Mouse (Mus musculus) liver, adult (tissue): Measurements from ENCODE around the gene Nadk.

Source experiments
- GATA4 ChIP-seq: IDR thresholded peaks from 2 replicates; pipeline ENCODE4 v1.6.1; 2014; ENCODE audit warnings: mild to moderate bottlenecking, low read length; ENCODE audit not compliant: insufficient replicate concordance

Gene Nadk

DNA sequence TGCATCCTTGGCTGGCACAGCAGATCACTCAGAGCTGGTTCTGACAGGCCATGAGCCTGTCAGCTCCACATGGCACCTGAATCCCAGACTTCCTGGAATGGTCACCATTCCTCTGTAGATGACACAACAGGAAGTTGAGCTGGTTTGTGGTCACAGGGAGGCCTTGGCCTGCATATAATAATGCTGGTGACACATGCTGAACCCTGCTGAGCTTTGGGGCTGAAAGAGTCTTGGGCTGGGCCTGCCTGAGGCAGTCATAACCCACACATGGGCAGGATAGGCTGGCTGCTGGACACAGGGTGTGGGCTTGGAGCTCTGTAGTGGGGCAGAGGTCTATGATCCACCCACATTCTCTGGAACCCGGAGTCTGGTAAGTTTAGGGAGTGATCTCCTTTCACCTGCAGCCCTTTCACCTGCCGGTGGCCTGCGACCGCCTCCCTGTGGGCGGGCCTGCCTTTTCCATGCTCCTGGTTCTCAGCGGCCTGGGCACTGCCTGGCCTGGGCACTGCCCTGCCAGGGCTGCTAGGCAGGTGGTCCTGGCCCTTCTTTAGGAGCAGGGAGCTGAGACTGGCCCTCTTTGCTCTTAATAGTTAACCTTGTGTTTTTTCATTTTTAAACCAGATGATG, 20.2 kb downstream of the Nadk start:
- TF ChIP-seq GATA4 = no peak

DNA sequence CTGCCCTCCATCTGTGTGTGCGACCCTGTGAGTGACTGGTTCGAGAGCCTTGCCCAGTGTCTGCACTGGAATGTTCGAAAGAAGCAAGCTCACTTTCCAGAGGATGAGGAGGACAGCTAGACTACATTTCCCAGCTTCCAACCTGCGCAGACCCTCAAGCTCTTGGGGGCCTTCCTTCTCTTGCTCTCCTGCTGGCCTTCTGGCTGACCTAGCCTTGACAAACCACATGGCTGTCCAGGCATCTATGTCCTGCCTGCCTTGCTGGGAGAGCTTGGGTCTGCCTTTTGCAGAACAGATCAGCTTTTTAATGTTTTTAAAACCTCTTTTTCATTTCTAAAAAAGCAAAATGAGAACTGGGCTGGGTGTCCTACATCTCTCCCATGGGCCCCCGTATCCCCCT, 27.2 kb downstream of the Nadk start:
- no peak for TF ChIP-seq GATA4

GRCm38 (mm10) chr4:155591012-155591719, 29.0 kb downstream of the Nadk start:
- no peak for TF ChIP-seq GATA4

DNA sequence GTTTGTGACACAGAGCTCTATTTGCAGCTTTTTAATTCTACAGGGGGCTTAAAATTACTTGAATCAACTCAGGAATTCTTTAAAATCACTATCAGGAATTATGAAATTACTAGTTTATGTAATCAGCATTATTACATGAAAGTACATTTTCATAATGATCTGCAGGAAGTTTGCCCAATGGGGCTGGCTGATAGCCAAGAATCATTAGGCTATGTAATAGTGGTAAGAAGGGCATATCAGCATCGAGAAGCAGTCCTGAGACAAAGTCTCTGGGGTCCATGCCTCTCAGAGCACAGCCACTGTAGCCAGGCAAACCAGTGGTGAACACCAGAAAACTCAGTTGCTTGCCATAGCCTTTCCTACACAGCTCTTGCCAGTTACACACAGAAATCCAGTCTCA, 31.6 kb downstream of the Nadk start:
- no peak for TF ChIP-seq GATA4

GRCm38 (mm10) chr4:155595777-155596176, 33.6 kb downstream of the Nadk start:
- TF ChIP-seq GATA4 = no peak

GRCm38 (mm10) chr4:155596606-155597005, 34.4 kb downstream of the Nadk start:
- no peak for TF ChIP-seq GATA4

DNA sequence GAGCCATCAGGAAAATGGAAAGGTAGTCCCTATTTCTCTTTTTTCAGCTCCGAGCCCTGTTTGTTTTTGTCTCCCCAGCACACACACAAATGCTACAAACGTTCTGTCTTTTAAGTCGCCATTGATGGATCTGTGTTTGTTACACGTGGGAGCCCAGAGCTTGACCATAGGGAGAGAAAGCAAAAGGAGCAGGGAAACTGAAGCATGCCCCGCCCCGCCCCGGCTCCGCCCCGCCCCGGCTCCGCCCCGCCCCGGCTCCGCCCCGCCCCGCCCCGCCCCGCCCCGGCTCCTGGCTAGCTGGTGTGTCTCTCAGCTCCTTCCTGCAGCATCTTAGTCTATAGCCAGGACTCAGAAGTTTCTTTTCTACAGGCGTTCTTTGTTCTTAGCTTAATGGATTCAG, 36.4 kb downstream of the Nadk start:
- no peak for TF ChIP-seq GATA4

GRCm38 (mm10) chr4:155599901-155600825, 38.0 kb downstream of the Nadk start:
- TF ChIP-seq GATA4 = no peak

- TF ChIP-seq GATA4 = no peak
Observed at GRCm38 (mm10) chr4:155601091-155601996, 39.2 kb downstream of the Nadk start, which contains the start of gene Slc35e2. Slc35e2 (plus strand) TSS chr4:155601416.

GRCm38 (mm10) chr4:155601997-155602456, 39.8 kb downstream of the Nadk start:
- no peak for TF ChIP-seq GATA4

- no peak for TF ChIP-seq GATA4
Observed at GRCm38 (mm10) chr4:155602753-155603152, 40.6 kb downstream of the Nadk start.

DNA sequence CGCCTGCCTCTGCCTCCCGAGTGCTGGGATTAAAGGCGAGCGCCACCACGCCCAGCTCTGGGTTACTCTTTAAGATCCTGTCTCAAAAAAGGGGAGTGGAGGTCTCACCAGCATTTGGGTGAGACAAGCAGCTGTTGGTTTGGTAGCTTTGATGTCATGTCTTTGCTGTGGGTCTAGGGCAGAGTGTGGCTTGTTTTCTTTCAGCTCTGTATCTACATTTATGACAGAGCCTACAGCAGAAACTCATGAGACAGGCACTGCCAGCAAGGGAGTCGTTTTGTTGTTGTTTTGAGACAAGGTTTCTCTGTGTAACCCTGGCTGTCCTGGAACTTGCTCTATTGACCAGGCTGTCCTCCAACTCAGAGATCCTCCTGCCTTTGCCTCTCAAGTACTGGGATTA, 41.6 kb downstream of the Nadk start:
- no peak for TF ChIP-seq GATA4

DNA sequence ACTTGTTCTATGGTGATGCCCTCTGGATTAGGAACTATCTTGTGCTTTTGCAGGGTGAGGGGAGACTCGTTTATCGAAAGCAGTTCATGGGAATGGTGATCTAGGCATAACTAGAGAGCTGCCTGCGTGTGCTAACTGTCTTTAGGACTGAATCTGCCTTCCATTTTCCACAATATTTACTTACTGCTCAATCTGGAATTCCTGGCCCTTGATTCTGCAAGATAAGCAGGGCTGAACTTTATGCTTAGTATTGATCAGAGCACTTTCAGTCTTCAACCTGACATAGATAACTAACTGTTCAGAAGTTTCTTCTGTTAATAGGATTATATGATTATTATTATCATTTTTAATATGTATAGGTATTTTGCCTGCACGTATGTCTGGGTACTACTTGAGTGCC, 43.0 kb downstream of the Nadk start:
- peak; percentile 95 for TF ChIP-seq GATA4

- no peak for TF ChIP-seq GATA4
Observed at GRCm38 (mm10) chr4:155606825-155607224, 44.6 kb downstream of the Nadk start.

DNA sequence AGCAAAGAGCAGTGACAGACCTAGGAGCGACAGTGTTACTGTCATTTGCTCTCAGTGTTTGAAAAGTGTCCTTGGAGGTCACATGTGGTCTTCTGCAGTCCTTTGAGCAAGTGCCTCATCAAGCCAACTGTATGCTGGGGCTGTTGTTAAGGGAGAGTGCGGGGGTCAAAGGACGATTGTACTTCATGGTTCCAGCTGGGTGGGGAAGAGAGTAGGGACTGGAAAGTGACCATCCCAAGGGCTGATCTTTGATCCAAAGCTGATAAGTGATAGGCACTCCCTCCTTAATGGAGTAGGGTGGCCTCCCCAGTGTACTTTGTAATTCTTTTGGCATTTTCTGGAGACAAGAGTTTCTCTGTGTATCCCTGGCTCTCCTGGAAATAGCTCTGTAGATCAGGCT, 49.7 kb downstream of the Nadk start:
- TF ChIP-seq GATA4 = no peak
